Mouse (Mus musculus): Measurements from ENCODE around the gene Nin. TPM values are rescaled to one million over a fixed set of nuclear protein-coding genes. Genes with fewer than 3 reads are reported as not detected.
A peak's percentile ranks its signal among the peaks of the same experiment; 100 is the strongest.

Nin gene
- total and polyA plus RNA-seq, 3 experiments = 29.0 to 51.7 (median 37.2) TPM

DNA sequence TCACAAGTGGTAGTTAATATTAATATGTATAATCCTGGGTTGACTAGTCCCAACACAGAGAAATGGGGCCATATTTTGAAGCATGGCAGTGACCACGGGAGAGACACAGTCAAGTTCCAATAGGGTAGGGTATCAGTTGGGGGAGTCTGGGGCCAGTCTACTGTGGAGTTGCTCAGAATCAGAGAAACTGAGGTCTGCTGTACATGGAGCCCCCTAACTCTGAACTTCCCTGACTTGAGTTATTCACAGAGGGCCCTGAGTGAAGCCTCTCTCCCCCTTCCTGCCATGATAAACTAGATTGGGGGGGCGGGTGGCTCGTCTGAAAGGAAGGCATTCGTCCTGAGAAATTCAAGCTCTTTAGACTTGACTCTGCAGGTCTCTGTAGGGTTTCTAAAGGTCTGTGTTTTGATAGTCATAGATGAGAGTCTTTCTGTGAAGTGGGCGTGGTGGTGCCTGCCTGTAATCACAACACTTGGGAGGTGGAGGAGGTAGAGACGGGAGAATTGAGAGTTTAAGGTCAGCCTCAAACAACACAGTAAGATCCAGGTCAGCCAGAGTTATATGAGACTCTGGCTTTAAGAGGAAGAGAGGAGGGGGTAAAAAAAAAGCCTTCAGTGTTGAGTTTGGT is 20.1 kb downstream of the Nin start:
- in situ Hi-C loops (cut with MboI; ENCODE audit: low pct_ligation_motif_present, low pct_unique_long_range_greater_than_20kb, low sequenced_read_pairs) = no loop called here
- DNase-seq (ENCODE audit: extremely low read depth) = no peak
- peaks cover 8 to 68% of the 10 kb centered on the region in 2 experiments for H3K36me3 ChIP-seq (replicated peaks in 1 of 2; ENCODE audit: control insufficient read depth in 1 of 2, insufficient read depth in 1 of 2, low read length in 1 of 2)
- dilution Hi-C loops (cut with MboI; ENCODE audit: extremely low pct_ligation_motif_present, extremely low pct_unique_long_range_greater_than_20kb, low sequenced_read_pairs) = no loop called here
- peaks cover 10% of the 10 kb centered on the region for H3K9me3 ChIP-seq (replicated peaks; ENCODE audit: low read length)
- no peak overlapping the region for H3K4me3 ChIP-seq (replicated peaks in 1 of 3; ENCODE audit: low read depth in 2 of 3, low read length in 2 of 3, poor library complexity in 1 of 3)
- no peak overlapping the region for H3K27ac ChIP-seq (ENCODE audit: insufficient read depth, low read depth)
- no peaks in the 10 kb centered on the region for H3K27me3 ChIP-seq (replicated peaks)
- H3K9ac ChIP-seq (ENCODE audit: insufficient read depth, low read depth) = no peak overlapping the region
- TF ChIP-seq MAFK (IDR thresholded peaks at IDR 0.05; ENCODE audit: insufficient replicate concordance, low read length) = no peak
- no peak for TF ChIP-seq TCF12 (IDR thresholded peaks at IDR 0.05; ENCODE audit: low read depth, low read length)
- TF ChIP-seq USF1 (IDR thresholded peaks at IDR 0.05; ENCODE audit: low read depth, low read length) = no peak
- no peak for TF ChIP-seq RAD21 (IDR thresholded peaks at IDR 0.05; ENCODE audit: low read depth, low read length)
- TF ChIP-seq EP300 (IDR thresholded peaks at IDR 0.05; ENCODE audit: low read length) = no peak
- no peak for TF ChIP-seq GABPA (IDR thresholded peaks at IDR 0.05; ENCODE audit: insufficient replicate concordance, low read depth, low read length)
- TF ChIP-seq ZC3H11A (IDR thresholded peaks at IDR 0.05; ENCODE audit: low read depth, low read length) = no peak
- no peak for TF ChIP-seq POLR2AphosphoS2 (IDR thresholded peaks at IDR 0.05; ENCODE audit: low read depth, low read length)
- TF ChIP-seq NELFE (IDR thresholded peaks at IDR 0.05; ENCODE audit: low read depth, low read length) = no peak
- no peak for TF ChIP-seq ELF1 (IDR thresholded peaks at IDR 0.05; ENCODE audit: low read depth, low read length)
- peaks cover under 1 to 36% of the 10 kb centered on the region in 2 experiments; a peak in 3 of 4 replicates for H3K4me1 ChIP-seq (ENCODE audit: control insufficient read depth in 1 of 2, insufficient read depth in 2 of 2)
- no peak overlapping the region for H3K4me2 ChIP-seq (ENCODE audit: insufficient read depth, low read depth, poor library complexity, severe bottlenecking)
- peaks cover 3% of the 10 kb centered on the region; the same call in 1 of the 2 replicates for H3K79me2 ChIP-seq (replicated peaks; ENCODE audit: control insufficient read depth, extremely low read depth, insufficient read depth, poor library complexity, severe bottlenecking)

GRCm38 (mm10) chr12:70088297-70088696 is 25.2 kb downstream of the Nin start:
- Histone ChIP-seq H3K4me2 (ENCODE audit: insufficient read depth, low read depth, poor library complexity, severe bottlenecking) (no peak overlapping the region), H3K36me3 (replicated peaks in 1 of 2; ENCODE audit: control insufficient read depth in 1 of 2, insufficient read depth in 1 of 2, low read length in 1 of 2) (peaks cover 11 to 73% of the 10 kb centered on the region in 2 experiments), H3K9ac (ENCODE audit: insufficient read depth, low read depth) (no peak overlapping the region), H3K27me3 (replicated peaks) (no peaks in the 10 kb centered on the region), H3K79me2 (replicated peaks; ENCODE audit: control insufficient read depth, extremely low read depth, insufficient read depth, poor library complexity, severe bottlenecking) (no peaks in the 10 kb centered on the region; the same call in 1 of the 2 replicates), H3K27ac (ENCODE audit: insufficient read depth, low read depth) (peak overlapping the region; percentile 38), H3K4me3 (replicated peaks in 1 of 3; ENCODE audit: low read depth in 2 of 3, low read length in 2 of 3, poor library complexity in 1 of 3) (no peak overlapping the region), H3K4me1 (ENCODE audit: control insufficient read depth in 1 of 2, insufficient read depth in 2 of 2) (peaks cover 9 to 64% of the 10 kb centered on the region in 2 experiments), H3K9me3 (replicated peaks; ENCODE audit: low read length) (peaks cover 15% of the 10 kb centered on the region)
- DNase-seq (ENCODE audit: extremely low read depth) = peak; percentile 83
- in situ Hi-C loops (cut with MboI; ENCODE audit: low pct_ligation_motif_present, low pct_unique_long_range_greater_than_20kb, low sequenced_read_pairs) (no loop called here), dilution Hi-C loops (cut with MboI; ENCODE audit: extremely low pct_ligation_motif_present, extremely low pct_unique_long_range_greater_than_20kb, low sequenced_read_pairs) (no loop called here)
- no peak for TF ChIP-seq E2F4 (IDR thresholded peaks at IDR 0.05; ENCODE audit: insufficient replicate concordance, low read depth, low read length)
- TF ChIP-seq CHD2 (IDR thresholded peaks at IDR 0.05; ENCODE audit: low read length) = 0 out of 2 replicates have a peak, but pooled peaks have one; percentile 38
- TF ChIP-seq MYC (IDR thresholded peaks at IDR 0.05; ENCODE audit: low read depth, low read length) = peak; percentile 71
- no peak for TF ChIP-seq USF2 (conservative IDR thresholded peaks at IDR 0.05; ENCODE audit: low read depth, low read length)
- no peak for TF ChIP-seq ZNF384 (IDR thresholded peaks at IDR 0.05; ENCODE audit: low read depth, low read length)
- peak; percentile 99 for TF ChIP-seq BHLHE40 (IDR thresholded peaks at IDR 0.05; ENCODE audit: low read depth, low read length)
- TF ChIP-seq KAT2A (IDR thresholded peaks at IDR 0.05; ENCODE audit: insufficient replicate concordance, low read length) = no peak
- no peak for TF ChIP-seq CTCF (conservative IDR thresholded peaks at IDR 0.05 in 1 of 2, IDR thresholded peaks at IDR 0.05 in 1 of 2; ENCODE audit: low read depth in 2 of 2, low read length in 2 of 2)
- TF ChIP-seq NELFE (IDR thresholded peaks at IDR 0.05; ENCODE audit: low read depth, low read length) = no peak
- TF ChIP-seq SIN3A (IDR thresholded peaks at IDR 0.05; ENCODE audit: low read length) = peak; percentile 87
- no peak for TF ChIP-seq UBTF (IDR thresholded peaks at IDR 0.05; ENCODE audit: low read depth, low read length)
- peak; percentile 98 for TF ChIP-seq ETS1 (conservative IDR thresholded peaks at IDR 0.05; ENCODE audit: low read depth, low read length)
- TF ChIP-seq USF1 (IDR thresholded peaks at IDR 0.05; ENCODE audit: low read depth, low read length) = no peak
- no peak for TF ChIP-seq HCFC1 (IDR thresholded peaks at IDR 0.05; ENCODE audit: low read depth, low read length)
- peak; percentile 88 for TF ChIP-seq JUND (conservative IDR thresholded peaks at IDR 0.05; ENCODE audit: low read depth, low read length)
- TF ChIP-seq MAZ (IDR thresholded peaks at IDR 0.05; ENCODE audit: low read depth, low read length) = no peak
- no peak for TF ChIP-seq GABPA (IDR thresholded peaks at IDR 0.05; ENCODE audit: insufficient replicate concordance, low read depth, low read length)
- no peak for TF ChIP-seq ZKSCAN1 (IDR thresholded peaks at IDR 0.05; ENCODE audit: borderline replicate concordance, low read depth, low read length)
- TF ChIP-seq TCF12 (IDR thresholded peaks at IDR 0.05; ENCODE audit: low read depth, low read length) = peak; percentile 98
- TF ChIP-seq IRF4 (IDR thresholded peaks at IDR 0.05; ENCODE audit: low read depth, low read length) = peak; percentile 90
- TF ChIP-seq ZMIZ1 (IDR thresholded peaks at IDR 0.05; ENCODE audit: low read depth, low read length) = no peak
- peak; percentile 91 for TF ChIP-seq MXI1 (IDR thresholded peaks at IDR 0.05; ENCODE audit: low read depth, low read length)
- peak; percentile 97 for TF ChIP-seq EP300 (IDR thresholded peaks at IDR 0.05; ENCODE audit: low read length)
- TF ChIP-seq PAX5 (IDR thresholded peaks at IDR 0.05; ENCODE audit: low read length) = no peak
- TF ChIP-seq MEF2A (IDR thresholded peaks at IDR 0.05; ENCODE audit: borderline replicate concordance, low read depth, low read length) = peak; percentile 61; the same call in 1 of the 2 replicates
- no peak for TF ChIP-seq ZC3H11A (IDR thresholded peaks at IDR 0.05; ENCODE audit: low read depth, low read length)
- TF ChIP-seq POLR2A (IDR thresholded peaks at IDR 0.05; ENCODE audit: low read depth, low read length) = no peak
- TF ChIP-seq ELF1 (IDR thresholded peaks at IDR 0.05; ENCODE audit: low read depth, low read length) = no peak
- no peak; the same call in 1 of the 2 replicates for TF ChIP-seq RAD21 (IDR thresholded peaks at IDR 0.05; ENCODE audit: low read depth, low read length)

Data from CH12.LX (cell line).